Mouse (Mus musculus): Measurements from ENCODE around the gene Grin2a. TPM values are rescaled to one million over a fixed set of nuclear protein-coding genes. Genes with fewer than 3 reads are reported as not detected.

Grin2a gene
- polyA plus RNA-seq, 1 experiment from 2014 or later = 0.44 TPM

GRCm38 (mm10) chr16:9533564-9534332 is 461.6 kb downstream of the Grin2a start:
- Histone ChIP-seq H3K27ac (no peak overlapping the region), H3K4me1 (replicated peaks) (no peaks in the 10 kb centered on the region)

DNA sequence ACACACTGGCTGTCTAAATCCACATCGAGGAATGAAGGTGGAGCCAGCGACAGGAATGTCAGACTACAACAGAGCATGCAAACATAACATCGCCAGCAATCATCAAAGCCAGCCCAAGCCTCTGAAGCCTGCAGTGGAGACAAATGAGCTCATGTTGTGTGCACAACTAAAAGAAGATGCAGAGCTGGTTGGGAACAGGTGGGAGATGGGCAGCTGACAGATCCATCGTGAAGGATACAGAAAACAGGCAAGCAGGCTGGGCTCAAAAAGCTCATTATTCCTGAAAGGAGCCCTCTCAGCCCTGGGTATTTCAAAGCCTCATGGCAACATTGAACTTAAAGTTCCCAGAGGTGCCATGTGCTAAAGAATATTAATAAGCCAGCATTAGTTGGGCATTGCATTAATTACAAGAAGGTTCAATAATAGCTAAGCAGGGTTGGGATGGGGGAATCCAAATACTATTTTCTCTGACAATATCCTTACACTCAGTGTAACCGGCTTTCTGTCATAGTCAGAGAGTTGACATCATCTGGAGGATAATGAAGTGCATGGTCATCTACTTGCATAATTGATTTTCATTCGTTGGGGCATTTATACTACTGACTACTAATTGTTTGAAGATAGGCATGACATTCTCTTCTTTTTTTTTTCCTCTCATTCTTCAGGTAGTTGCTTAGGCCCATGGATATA is 462.4 kb downstream of the Grin2a start:
- no peaks in the 10 kb centered on the region for H3K9me3 ChIP-seq (replicated peaks)

More at GRCm38 (mm10) chr16:9533564-9534332, 461.6 kb downstream of the Grin2a start:
- Histone ChIP-seq H3K9me3 (replicated peaks) (no peaks in the 10 kb centered on the region), H3K9ac (no peak overlapping the region), H3K4me2 (no peak overlapping the region), H3K4me3 (no peak overlapping the region), H3K27me3 (no peaks in the 10 kb centered on the region), H3K36me3 (no peaks in the 10 kb centered on the region)
- WGBS = 62% methylated on average over 9 of the region's 9 CpGs
- ATAC-seq (replicated peaks; ENCODE audit: insufficient number of reproducible peaks, insufficient read depth, low FRiP score, low read depth) = no peak

DNA sequence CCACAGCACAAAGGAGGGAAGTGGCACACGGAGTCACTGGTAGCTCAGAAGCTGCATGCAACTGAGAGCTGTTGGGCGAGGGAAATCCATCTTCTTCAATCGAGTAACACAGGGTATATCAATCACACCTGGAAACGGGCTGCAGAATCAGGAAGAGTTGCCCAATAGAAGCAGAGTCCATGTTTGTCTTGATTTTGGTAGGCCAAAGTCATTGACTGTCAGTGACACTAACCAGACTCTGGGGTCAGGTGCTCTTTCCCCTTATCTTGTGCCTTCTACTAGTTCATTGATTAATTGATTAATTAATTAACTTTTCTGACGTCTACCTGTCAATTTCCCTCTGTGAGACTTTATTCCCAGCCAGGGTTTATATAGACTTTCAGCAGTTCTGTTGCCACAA is 468.1 kb downstream of the Grin2a start:
- no peak for ATAC-seq (replicated peaks; ENCODE audit: insufficient number of reproducible peaks, insufficient read depth, low FRiP score, low read depth)
- no peaks in the 10 kb centered on the region for H3K4me1 ChIP-seq (replicated peaks)
- WGBS = 61% methylated on average over 5 of the region's 5 CpGs
- H3K9ac ChIP-seq = no peak overlapping the region
- H3K36me3 ChIP-seq = no peaks in the 10 kb centered on the region
- no peaks in the 10 kb centered on the region for H3K27me3 ChIP-seq
- no peak overlapping the region for H3K4me3 ChIP-seq
- no peak overlapping the region for H3K4me2 ChIP-seq
- H3K27ac ChIP-seq = no peak overlapping the region
- H3K9me3 ChIP-seq (replicated peaks) = no peaks in the 10 kb centered on the region

More for the DNA sequence above, 462.4 kb downstream of the Grin2a start:
- WGBS = 68% methylated on average over 6 of the region's 6 CpGs
- H3K4me2 ChIP-seq = no peak overlapping the region
- H3K27me3 ChIP-seq = no peaks in the 10 kb centered on the region
- no peak overlapping the region for H3K4me3 ChIP-seq
- H3K36me3 ChIP-seq = no peaks in the 10 kb centered on the region
- no peak for ATAC-seq (replicated peaks; ENCODE audit: insufficient number of reproducible peaks, insufficient read depth, low FRiP score, low read depth)
- H3K9ac ChIP-seq = no peak overlapping the region
- no peaks in the 10 kb centered on the region for H3K4me1 ChIP-seq (replicated peaks)
- no peak overlapping the region for H3K27ac ChIP-seq

DNA sequence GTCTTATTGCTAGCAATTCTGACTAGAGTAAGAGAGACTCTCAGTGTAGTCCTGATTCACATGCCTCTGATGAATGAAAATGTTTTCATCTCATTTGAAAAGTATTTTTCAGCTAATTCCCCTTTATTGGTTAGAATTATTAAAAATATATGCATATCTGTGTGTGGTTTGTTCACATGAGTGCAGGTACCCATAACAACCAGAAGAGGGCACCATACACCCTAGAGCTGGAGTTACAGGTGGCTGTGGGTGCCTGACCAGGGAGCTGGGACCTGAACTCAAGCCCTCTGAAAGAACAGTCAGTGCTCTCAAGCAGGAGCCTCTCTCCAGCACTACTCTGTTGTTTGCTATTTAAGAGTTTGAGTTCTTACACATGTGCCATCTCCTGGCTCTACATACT is 472.0 kb downstream of the Grin2a start:
- no peaks in the 10 kb centered on the region for H3K36me3 ChIP-seq
- H3K27me3 ChIP-seq = no peaks in the 10 kb centered on the region
- H3K9me3 ChIP-seq (replicated peaks) = no peaks in the 10 kb centered on the region
- no peak overlapping the region for H3K4me3 ChIP-seq
- no peak for ATAC-seq (replicated peaks; ENCODE audit: insufficient number of reproducible peaks, insufficient read depth, low FRiP score, low read depth)
- H3K9ac ChIP-seq = no peak overlapping the region
- no peak overlapping the region for H3K27ac ChIP-seq
- no peaks in the 10 kb centered on the region for H3K4me1 ChIP-seq (replicated peaks)
- H3K4me2 ChIP-seq = no peak overlapping the region

Other genes starting within 250 kb of the Grin2a start
- gene Rpl39l, start 174.7 kb upstream of the Grin2a start, polyA plus RNA-seq (2015; fragmentation: Nextera tagmentation; extraction: Ambion mirVana) = 0.37 and 0.47 TPM in 2 replicates
- 0.30 and 0.31 TPM in 2 replicates for gene Atf7ip2, start 197.2 kb upstream of the Grin2a start, polyA plus RNA-seq (2015; fragmentation: Nextera tagmentation; extraction: Ambion mirVana)